Mouse (Mus musculus) spleen, postnatal 4 days (tissue): Measurements from ENCODE around the gene Ano5.

Source experiments
- DNase-seq, 2 experiments: peaks; one replicate each; pipeline ENCODE4 v3.0.0; 2022; ENCODE audit warnings: low spot score in 2 of 2

Ano5 gene

GRCm38 (mm10) chr7:51629206-51629605, 118.4 kb downstream of the Ano5 start:
- no peak for DNase-seq

- DNase-seq = no peak
These were observed 120.3 kb downstream of the Ano5 start for GRCm38 (mm10) chr7:51631171-51631570.

- no peak for DNase-seq
These were observed 121.9 kb downstream of the Ano5 start for GRCm38 (mm10) chr7:51632543-51633229.

- no peak for DNase-seq
These were observed 122.5 kb downstream of the Ano5 start for GRCm38 (mm10) chr7:51633230-51633844.
